ENCODE assay signal across 14 mouse cellular contexts in genomic region chr2:168948506-168948905, GRCm38 (mm10).
"Had no signal": no experiment of that assay in that cellular context is flagged by ENCODE, and none has a peak within 500 bp of the region (broad histone marks: within the 10 kb centered on the region; RNA-seq: fewer than 3 reads in every experiment).

No protein-coding gene starts in this region.

- H3K4me3 ChIP-seq: kidney, embryonic 15.5 days; limb, embryonic 15.5 days; liver, embryonic 12.5 days; midbrain, embryonic 10.5 days; neural tube, embryonic 13.5 days had no signal

- H3K9me3 ChIP-seq: kidney, embryonic 15.5 days; limb, embryonic 15.5 days; liver, embryonic 12.5 days; midbrain, embryonic 10.5 days; neural tube, embryonic 13.5 days had no signal

- H3K27ac ChIP-seq: kidney, embryonic 15.5 days; limb, embryonic 15.5 days; liver, embryonic 12.5 days; midbrain, embryonic 10.5 days; neural tube, embryonic 13.5 days had no signal

- DNase-seq: kidney, postnatal 14 days; layer of hippocampus, adult 9-11 months; layer of hippocampus, postnatal 36 days; lung, embryonic 14.5 days; lung, postnatal 10 days; lung, postnatal 4 days; midbrain, embryonic 14.5 days; right cerebral cortex, postnatal 25 days; thymus, postnatal 4 days had no signal

- H3K4me2 ChIP-seq: kidney, embryonic 15.5 days; limb, embryonic 15.5 days; liver, embryonic 12.5 days; lung, embryonic 14.5 days; neural tube, embryonic 13.5 days had no signal

- H3K4me1 ChIP-seq: kidney, embryonic 15.5 days had no signal

- H3K27me3 ChIP-seq: kidney, embryonic 15.5 days; limb, embryonic 15.5 days; liver, embryonic 12.5 days; neural tube, embryonic 13.5 days had no signal

- H3K9ac ChIP-seq: kidney, embryonic 15.5 days; limb, embryonic 15.5 days; liver, embryonic 12.5 days; lung, embryonic 14.5 days; neural tube, embryonic 13.5 days had no signal

- ATAC-seq: liver, embryonic 12.5 days had no signal
